Mouse (Mus musculus): ENCODE results near the gene Odf3l1. TPM values are rescaled to one million over a fixed set of nuclear protein-coding genes. Genes with fewer than 3 reads are reported as not detected.
"Not testable (repeated sequence)": the region's sequence is repeated elsewhere in the genome, so short reads cannot be mapped to it uniquely, and the experiment has no call there.

Gene Odf3l1
- polyA plus RNA-seq (2014; fragmentation: Nextera tagmentation; extraction: Ambion mirVana): not detected in 2 replicates

DNA sequence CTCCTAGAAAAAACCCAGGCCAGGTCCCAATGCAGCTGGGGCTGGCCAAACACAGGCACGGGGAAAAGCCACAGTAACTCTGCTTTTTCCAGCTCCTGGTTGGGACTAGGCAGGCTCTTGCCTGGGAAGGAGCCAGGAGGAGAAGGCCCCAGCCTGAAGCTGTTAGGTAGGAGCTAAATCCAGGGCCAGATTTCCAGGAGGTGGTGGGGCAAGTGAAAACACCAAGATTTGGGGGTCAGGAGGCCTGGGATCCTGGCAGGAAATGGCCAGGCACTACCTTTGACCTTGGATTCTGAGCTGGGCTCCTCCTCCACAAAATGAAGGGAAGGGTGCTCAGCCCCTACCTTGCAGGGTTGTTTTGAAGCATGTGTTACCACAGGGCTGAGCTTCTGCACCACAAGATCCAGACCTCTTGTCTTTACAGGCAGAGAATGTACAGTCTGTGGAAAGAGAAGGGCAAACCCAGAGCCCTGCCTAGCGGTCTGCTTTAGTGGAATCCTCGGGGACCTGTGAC lies at the start of gene Odf3l1:
Gene Odf3l1, minus strand, starts transcription at position 464 of the 514 bp plus-strand sequence.
- Histone ChIP-seq H3K27me3 (ENCODE audit: control insufficient read depth, insufficient read depth, low read length) (peaks cover 17% of the 10 kb centered on the region; the same call in 1 of the 2 replicates), H3K27ac (replicated peaks; ENCODE audit: low read depth, low read length) (no peak within 1 kb of the TSS), H3K36me3 (ENCODE audit: control insufficient read depth, insufficient read depth, low read length) (no peaks in the 10 kb centered on the region), H3K9me3 (ENCODE audit: control insufficient read depth, low read length) (no peaks in the 10 kb centered on the region), H3K4me2 (ENCODE audit: low read length) (peak within 1 kb of the TSS; percentile 46), H3K4me3 (replicated peaks; ENCODE audit: low read depth, low read length) (peak within 1 kb of the TSS; percentile 12; the same call in 1 of the 2 replicates), H3K9ac (replicated peaks; ENCODE audit: low read length) (no peak within 1 kb of the TSS; the same call in 1 of the 2 replicates), H3K4me1 (ENCODE audit: control insufficient read depth, insufficient read depth, low read length) (0 out of 2 replicates have a peak, but pooled peaks cover 6% of the 10 kb centered on the region)
- 22% methylated on average over 3 of the region's 3 CpGs for WGBS
- ATAC-seq (ENCODE audit: low FRiP score, low TSS enrichment): no peak
- no peak for DNase-seq

DNA sequence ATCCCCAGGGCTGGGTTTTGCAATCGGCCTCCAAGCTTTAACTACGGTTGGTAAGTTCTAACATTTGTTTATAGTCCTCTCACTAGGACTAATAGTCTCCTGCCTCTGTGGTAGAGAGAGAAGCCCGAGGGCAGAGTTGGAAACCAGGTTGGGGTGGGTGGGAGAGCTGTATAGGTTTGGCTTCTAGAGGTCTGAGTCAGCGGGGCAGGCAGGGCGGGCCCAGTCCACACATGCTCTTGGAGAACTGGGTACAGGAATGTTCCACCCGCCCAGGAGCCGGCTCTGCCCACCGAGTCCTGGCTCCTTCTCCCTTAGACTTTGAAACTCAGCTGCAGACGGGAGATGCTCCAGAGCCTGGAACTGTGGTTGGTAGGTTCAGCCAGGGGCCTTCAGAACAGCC lies 49.5 kb upstream of the Odf3l1 start:
- DNase-seq (no peak), ATAC-seq (ENCODE audit: low FRiP score, low TSS enrichment) (no peak)
- Histone ChIP-seq H3K9ac (replicated peaks; ENCODE audit: low read length) (no peak overlapping the region), H3K27ac (replicated peaks; ENCODE audit: low read depth, low read length) (no peak overlapping the region), H3K27me3 (ENCODE audit: control insufficient read depth, insufficient read depth, low read length) (no peaks in the 10 kb centered on the region), H3K4me1 (ENCODE audit: control insufficient read depth, insufficient read depth, low read length) (no peaks in the 10 kb centered on the region), H3K4me2 (ENCODE audit: low read length) (no peak overlapping the region), H3K36me3 (ENCODE audit: control insufficient read depth, insufficient read depth, low read length) (no peaks in the 10 kb centered on the region), H3K9me3 (ENCODE audit: control insufficient read depth, low read length) (no peaks in the 10 kb centered on the region), H3K4me3 (replicated peaks; ENCODE audit: low read depth, low read length) (no peak overlapping the region)
- WGBS: 90% methylated on average over 9 of the region's 9 CpGs

DNA sequence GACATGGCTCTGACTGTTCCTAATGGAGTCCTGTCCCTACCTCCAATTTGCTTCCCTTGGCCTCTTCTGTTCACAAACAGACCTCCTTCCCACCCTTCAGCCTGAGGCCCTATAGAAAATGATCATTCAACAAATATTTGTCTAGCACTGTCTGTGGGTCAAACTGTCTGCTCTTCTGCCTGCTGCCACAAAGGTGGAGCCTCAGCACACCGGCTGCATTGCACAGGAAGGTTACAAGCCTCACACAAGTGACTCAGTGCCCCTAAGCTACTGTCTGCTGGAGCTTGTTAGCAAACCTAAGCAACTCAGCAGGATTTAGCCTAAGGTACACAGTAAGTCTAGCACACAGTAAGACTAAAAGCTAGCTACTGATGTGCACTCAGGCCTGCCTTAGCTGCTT lies 46.5 kb upstream of the Odf3l1 start:
- WGBS: 74% methylated on average over 1 of the region's 1 CpGs
- Histone ChIP-seq H3K4me1 (ENCODE audit: control insufficient read depth, insufficient read depth, low read length) (no peaks in the 10 kb centered on the region), H3K9ac (replicated peaks; ENCODE audit: low read length) (no peak overlapping the region), H3K27ac (replicated peaks; ENCODE audit: low read depth, low read length) (no peak overlapping the region), H3K9me3 (ENCODE audit: control insufficient read depth, low read length) (no peaks in the 10 kb centered on the region), H3K36me3 (ENCODE audit: control insufficient read depth, insufficient read depth, low read length) (no peaks in the 10 kb centered on the region), H3K27me3 (ENCODE audit: control insufficient read depth, insufficient read depth, low read length) (no peaks in the 10 kb centered on the region), H3K4me3 (replicated peaks; ENCODE audit: low read depth, low read length) (no peak overlapping the region), H3K4me2 (ENCODE audit: low read length) (no peak overlapping the region)
- DNase-seq (no peak), ATAC-seq (ENCODE audit: low FRiP score, low TSS enrichment) (no peak)

DNA sequence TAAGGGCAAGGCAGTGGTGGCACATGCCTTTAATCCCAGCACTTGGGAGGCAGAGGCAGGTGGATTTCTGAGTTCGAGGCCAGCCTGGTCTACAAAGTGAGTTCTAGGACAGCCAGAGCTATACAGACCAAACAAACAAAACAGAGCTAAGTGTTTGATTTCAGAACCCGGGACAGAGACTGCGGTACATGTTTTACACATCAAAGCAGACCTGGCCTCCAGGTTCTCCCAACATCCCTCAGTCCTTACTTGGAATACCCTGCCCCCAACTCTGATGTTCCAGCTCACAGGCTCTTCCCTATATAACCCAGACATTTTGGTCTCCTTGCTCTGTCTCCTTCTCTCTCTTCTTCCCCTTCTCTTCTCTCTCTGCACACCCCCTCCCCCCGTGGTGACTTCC lies 45.5 kb upstream of the Odf3l1 start:
- not testable (repeated sequence) for H3K9ac ChIP-seq (replicated peaks; ENCODE audit: low read length); ATAC-seq (ENCODE audit: low FRiP score, low TSS enrichment); H3K4me1 ChIP-seq (ENCODE audit: control insufficient read depth, insufficient read depth, low read length); DNase-seq; H3K4me2 ChIP-seq (ENCODE audit: low read length); H3K27me3 ChIP-seq (ENCODE audit: control insufficient read depth, insufficient read depth, low read length); H3K36me3 ChIP-seq (ENCODE audit: control insufficient read depth, insufficient read depth, low read length); H3K4me3 ChIP-seq (replicated peaks; ENCODE audit: low read depth, low read length); H3K9me3 ChIP-seq (ENCODE audit: control insufficient read depth, low read length); H3K27ac ChIP-seq (replicated peaks; ENCODE audit: low read depth, low read length)
- WGBS: 55% methylated on average over 4 of the region's 4 CpGs

DNA sequence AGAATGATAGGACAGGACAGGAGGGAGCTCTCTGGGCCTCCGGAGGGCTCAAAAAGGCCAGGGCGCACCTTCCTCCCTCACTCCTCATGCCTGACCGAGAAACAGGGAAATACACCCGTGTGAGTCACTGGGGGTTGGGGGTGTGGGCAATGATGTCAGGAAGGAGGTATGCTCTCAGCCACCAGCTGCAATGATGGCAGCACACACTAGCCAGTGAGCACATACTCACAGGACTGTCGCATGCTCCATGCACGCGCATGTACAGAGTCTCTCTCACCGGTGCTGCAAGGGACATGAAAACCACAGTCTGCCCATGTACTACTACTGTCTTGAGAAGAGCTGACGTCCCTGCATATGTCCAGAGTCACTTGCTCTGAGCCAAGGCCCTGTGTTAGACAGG lies 43.1 kb upstream of the Odf3l1 start:
- no peak overlapping the region for H3K4me2 ChIP-seq (ENCODE audit: low read length)
- H3K9ac ChIP-seq (replicated peaks; ENCODE audit: low read length): no peak overlapping the region
- no peak overlapping the region for H3K27ac ChIP-seq (replicated peaks; ENCODE audit: low read depth, low read length)
- no peaks in the 10 kb centered on the region for H3K9me3 ChIP-seq (ENCODE audit: control insufficient read depth, low read length)
- no peak for DNase-seq
- H3K4me1 ChIP-seq (ENCODE audit: control insufficient read depth, insufficient read depth, low read length): no peaks in the 10 kb centered on the region
- no peaks in the 10 kb centered on the region for H3K27me3 ChIP-seq (ENCODE audit: control insufficient read depth, insufficient read depth, low read length)
- no peak for ATAC-seq (ENCODE audit: low FRiP score, low TSS enrichment)
- WGBS: 82% methylated on average over 9 of the region's 9 CpGs
- H3K4me3 ChIP-seq (replicated peaks; ENCODE audit: low read depth, low read length): no peak overlapping the region
- no peaks in the 10 kb centered on the region for H3K36me3 ChIP-seq (ENCODE audit: control insufficient read depth, insufficient read depth, low read length)

DNA sequence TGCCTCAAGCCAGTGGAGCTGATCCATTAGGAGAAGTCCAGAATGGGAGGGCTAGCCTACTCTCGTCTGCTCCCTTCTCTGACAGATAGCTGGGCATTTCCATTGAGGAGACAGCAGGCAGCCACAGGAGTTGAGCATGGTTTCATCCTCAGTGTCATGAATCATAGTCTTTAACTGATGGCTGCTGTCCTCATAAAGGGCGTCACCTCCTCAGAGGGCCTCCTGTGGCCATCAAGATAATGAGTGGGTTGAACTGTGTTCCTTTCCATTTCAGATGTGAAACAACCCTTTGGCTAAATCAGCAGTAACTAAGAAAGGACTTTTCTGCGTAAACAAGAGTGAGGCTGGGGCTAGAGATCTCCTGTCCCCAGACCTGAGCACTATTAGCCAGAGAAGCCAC lies 39.2 kb upstream of the Odf3l1 start:
- Histone ChIP-seq H3K9ac (replicated peaks; ENCODE audit: low read length) (no peak overlapping the region), H3K4me3 (replicated peaks; ENCODE audit: low read depth, low read length) (no peak overlapping the region), H3K27me3 (ENCODE audit: control insufficient read depth, insufficient read depth, low read length) (no peaks in the 10 kb centered on the region), H3K27ac (replicated peaks; ENCODE audit: low read depth, low read length) (no peak overlapping the region), H3K4me2 (ENCODE audit: low read length) (no peak overlapping the region), H3K9me3 (ENCODE audit: control insufficient read depth, low read length) (no peaks in the 10 kb centered on the region), H3K36me3 (ENCODE audit: control insufficient read depth, insufficient read depth, low read length) (no peaks in the 10 kb centered on the region), H3K4me1 (ENCODE audit: control insufficient read depth, insufficient read depth, low read length) (no peaks in the 10 kb centered on the region)
- no peak for DNase-seq
- ATAC-seq (ENCODE audit: low FRiP score, low TSS enrichment): no peak
- WGBS: 84% methylated on average over 3 of the region's 3 CpGs

DNA sequence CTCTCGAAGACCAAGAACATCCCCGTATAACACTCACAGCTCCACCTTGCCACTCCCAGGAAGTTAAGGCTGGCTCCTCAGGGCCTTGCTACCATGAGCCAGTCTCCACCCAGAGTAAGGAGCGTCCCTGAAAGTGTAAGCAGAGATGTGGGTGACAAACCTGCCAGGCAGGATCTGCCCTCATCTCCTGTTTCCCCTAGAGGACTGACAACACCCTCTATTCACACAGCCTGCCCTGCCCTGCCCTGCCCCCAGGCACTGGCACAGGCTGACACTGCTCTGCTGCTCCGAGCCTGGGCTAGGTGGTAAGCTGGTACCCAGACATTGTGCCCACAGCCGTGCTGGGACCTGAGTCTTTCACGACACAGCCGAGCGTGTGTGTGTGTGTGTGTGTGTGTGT lies 36.7 kb upstream of the Odf3l1 start:
- no peak overlapping the region for H3K4me3 ChIP-seq (replicated peaks; ENCODE audit: low read depth, low read length)
- H3K36me3 ChIP-seq (ENCODE audit: control insufficient read depth, insufficient read depth, low read length): no peaks in the 10 kb centered on the region
- H3K9ac ChIP-seq (replicated peaks; ENCODE audit: low read length): no peak overlapping the region
- no peaks in the 10 kb centered on the region for H3K9me3 ChIP-seq (ENCODE audit: control insufficient read depth, low read length)
- DNase-seq: no peak
- H3K27ac ChIP-seq (replicated peaks; ENCODE audit: low read depth, low read length): no peak overlapping the region
- WGBS: 80% methylated on average over 8 of the region's 8 CpGs
- no peaks in the 10 kb centered on the region for H3K4me1 ChIP-seq (ENCODE audit: control insufficient read depth, insufficient read depth, low read length)
- ATAC-seq (ENCODE audit: low FRiP score, low TSS enrichment): no peak
- H3K27me3 ChIP-seq (ENCODE audit: control insufficient read depth, insufficient read depth, low read length): no peaks in the 10 kb centered on the region
- H3K4me2 ChIP-seq (ENCODE audit: low read length): no peak overlapping the region

DNA sequence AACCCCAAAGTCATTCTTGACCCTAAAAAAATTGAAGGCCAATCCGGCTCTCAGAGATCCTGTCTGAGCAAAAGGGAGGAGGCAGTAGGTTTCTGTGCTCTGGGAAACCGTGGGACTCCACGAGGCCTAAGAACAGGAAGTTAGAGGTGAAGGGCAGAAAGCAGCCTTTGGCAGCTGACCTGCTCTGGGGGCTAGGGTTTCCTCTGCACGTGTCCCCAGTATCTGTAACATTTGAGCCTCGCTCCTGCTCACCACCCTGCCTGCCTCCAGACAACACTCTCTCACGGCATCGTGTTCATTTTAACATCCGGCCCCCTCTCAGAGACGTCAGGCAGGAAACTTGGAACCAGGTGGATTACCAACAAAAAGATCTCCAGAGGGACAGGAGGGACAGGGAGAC lies 36.1 kb upstream of the Odf3l1 start:
- no peak overlapping the region for H3K4me3 ChIP-seq (replicated peaks; ENCODE audit: low read depth, low read length)
- no peak overlapping the region for H3K4me2 ChIP-seq (ENCODE audit: low read length)
- no peak overlapping the region for H3K9ac ChIP-seq (replicated peaks; ENCODE audit: low read length)
- H3K9me3 ChIP-seq (ENCODE audit: control insufficient read depth, low read length): no peaks in the 10 kb centered on the region
- no peaks in the 10 kb centered on the region for H3K27me3 ChIP-seq (ENCODE audit: control insufficient read depth, insufficient read depth, low read length)
- no peaks in the 10 kb centered on the region for H3K4me1 ChIP-seq (ENCODE audit: control insufficient read depth, insufficient read depth, low read length)
- no peaks in the 10 kb centered on the region for H3K36me3 ChIP-seq (ENCODE audit: control insufficient read depth, insufficient read depth, low read length)
- ATAC-seq (ENCODE audit: low FRiP score, low TSS enrichment) (no peak), DNase-seq (no peak)
- WGBS: 72% methylated on average over 9 of the region's 9 CpGs
- H3K27ac ChIP-seq (replicated peaks; ENCODE audit: low read depth, low read length): no peak overlapping the region

DNA sequence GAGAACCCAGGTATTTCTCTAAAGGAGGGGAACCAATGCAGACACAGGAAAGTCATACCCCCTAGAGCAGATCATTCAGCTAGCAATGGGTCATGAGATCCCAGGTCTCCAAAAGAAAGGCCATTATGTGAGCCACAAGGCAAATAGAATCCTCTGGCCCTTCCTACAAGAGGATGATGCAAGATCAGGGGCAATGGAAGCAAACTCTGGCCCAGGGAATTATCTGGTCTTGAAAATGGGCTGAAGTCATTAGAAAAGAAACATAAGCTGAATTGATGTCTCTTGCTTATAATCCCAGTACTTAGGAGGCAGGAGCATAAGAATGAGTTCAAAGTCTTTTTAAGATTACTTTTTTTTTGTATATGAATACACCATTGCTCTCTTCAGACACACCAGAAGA lies 35.6 kb upstream of the Odf3l1 start:
- H3K9ac ChIP-seq (replicated peaks; ENCODE audit: low read length): no peak overlapping the region
- DNase-seq: no peak
- no peaks in the 10 kb centered on the region for H3K27me3 ChIP-seq (ENCODE audit: control insufficient read depth, insufficient read depth, low read length)
- H3K4me3 ChIP-seq (replicated peaks; ENCODE audit: low read depth, low read length): no peak overlapping the region
- no peak overlapping the region for H3K27ac ChIP-seq (replicated peaks; ENCODE audit: low read depth, low read length)
- ATAC-seq (ENCODE audit: low FRiP score, low TSS enrichment): no peak
- no peaks in the 10 kb centered on the region for H3K36me3 ChIP-seq (ENCODE audit: control insufficient read depth, insufficient read depth, low read length)
- no peaks in the 10 kb centered on the region for H3K9me3 ChIP-seq (ENCODE audit: control insufficient read depth, low read length)
- no peak overlapping the region for H3K4me2 ChIP-seq (ENCODE audit: low read length)
- no peaks in the 10 kb centered on the region for H3K4me1 ChIP-seq (ENCODE audit: control insufficient read depth, insufficient read depth, low read length)
